Mouse (Mus musculus): Measurements from ENCODE around the gene Cped1. TPM values are rescaled to one million over a fixed set of nuclear protein-coding genes. Genes with fewer than 3 reads are reported as not detected.

The Cped1 gene
- polyA plus RNA-seq, 1 experiment, result 0.79 TPM

- H3K79me2 ChIP-seq (ENCODE audit: control insufficient read depth, insufficient read depth), result no peaks in the 10 kb centered on the region
- no peak overlapping the region for H3K4me3 ChIP-seq
- H3K27me3 ChIP-seq (ENCODE audit: control insufficient read depth, insufficient read depth, insufficient read length), result no peaks in the 10 kb centered on the region
- no peak overlapping the region for H3K4me2 ChIP-seq (ENCODE audit: low read depth)
- no peaks in the 10 kb centered on the region for H3K36me3 ChIP-seq (ENCODE audit: control insufficient read depth, insufficient read depth)
- no peak for TF ChIP-seq E2F4 (IDR thresholded peaks at IDR 0.05; ENCODE audit: insufficient read depth)
- TF ChIP-seq REST (IDR thresholded peaks at IDR 0.05; ENCODE audit: insufficient read depth, insufficient read length), result no peak
- no peak for TF ChIP-seq MAX (IDR thresholded peaks at IDR 0.05; ENCODE audit: low read depth)
- no peak for TF ChIP-seq CEBPB (IDR thresholded peaks at IDR 0.05; ENCODE audit: insufficient read depth, poor library complexity, severe bottlenecking)
- TF ChIP-seq POLR2AphosphoS2 (IDR thresholded peaks at IDR 0.05; ENCODE audit: insufficient read length, low read depth), result no peak
- no peak for TF ChIP-seq TCF12 (IDR thresholded peaks at IDR 0.05; ENCODE audit: insufficient read depth, poor library complexity, severe bottlenecking)
- TF ChIP-seq USF1 (IDR thresholded peaks at IDR 0.05; ENCODE audit: low read depth), result no peak
- no peak for TF ChIP-seq SRF (IDR thresholded peaks at IDR 0.05; ENCODE audit: control insufficient read depth, insufficient read length, low read depth)
- no peak for TF ChIP-seq TCF3 (IDR thresholded peaks at IDR 0.05; ENCODE audit: insufficient read length, low read depth)
- TF ChIP-seq MYOD1 (IDR thresholded peaks at IDR 0.05; ENCODE audit: control insufficient read depth in 1 of 3, insufficient read length in 2 of 3, low read depth in 2 of 3), result no peak
- no peak for TF ChIP-seq MYOG (IDR thresholded peaks at IDR 0.05; ENCODE audit: control insufficient read depth in 1 of 3, insufficient read depth in 1 of 3, insufficient read length in 2 of 3, low read depth in 2 of 3)
- TF ChIP-seq POLR2A (IDR thresholded peaks at IDR 0.05; ENCODE audit: insufficient read length, low read depth), result no peak
- H3ac ChIP-seq (ENCODE audit: control insufficient read depth, insufficient read length), result no peak overlapping the region
Observed at GRCm38 (mm10) chr6:22020696-22021095, 35.0 kb downstream of the Cped1 start.

- TF ChIP-seq USF1 (IDR thresholded peaks at IDR 0.05; ENCODE audit: low read depth) (no peak), MAX (IDR thresholded peaks at IDR 0.05; ENCODE audit: low read depth) (no peak)
- H3K36me3 ChIP-seq (ENCODE audit: control insufficient read depth, insufficient read depth), result no peaks in the 10 kb centered on the region
- no peaks in the 10 kb centered on the region for H3K79me2 ChIP-seq (ENCODE audit: control insufficient read depth, insufficient read depth)
- H3K27me3 ChIP-seq (ENCODE audit: control insufficient read depth, insufficient read depth, insufficient read length), result no peaks in the 10 kb centered on the region
- H3ac ChIP-seq (ENCODE audit: control insufficient read depth, insufficient read length), result no peak overlapping the region
- no peak overlapping the region for H3K4me3 ChIP-seq
- no peak overlapping the region for H3K4me2 ChIP-seq (ENCODE audit: low read depth)
Observed at GRCm38 (mm10) chr6:22021315-22021714, 35.6 kb downstream of the Cped1 start.

GRCm38 (mm10) chr6:22024168-22024567 lies 38.5 kb downstream of the Cped1 start:
- Histone ChIP-seq H3K4me2 (ENCODE audit: low read depth) (no peak overlapping the region), H3K79me2 (ENCODE audit: control insufficient read depth, insufficient read depth) (no peaks in the 10 kb centered on the region), H3K36me3 (ENCODE audit: control insufficient read depth, insufficient read depth) (no peaks in the 10 kb centered on the region), H3K4me3 (no peak overlapping the region), H3ac (ENCODE audit: control insufficient read depth, insufficient read length) (no peak overlapping the region), H3K27me3 (ENCODE audit: control insufficient read depth, insufficient read depth, insufficient read length) (no peaks in the 10 kb centered on the region)
- TF ChIP-seq USF1 (IDR thresholded peaks at IDR 0.05; ENCODE audit: low read depth), result no peak
- TF ChIP-seq TCF12 (IDR thresholded peaks at IDR 0.05; ENCODE audit: insufficient read depth, poor library complexity, severe bottlenecking), result no peak
- no peak for TF ChIP-seq MYOG (IDR thresholded peaks at IDR 0.05; ENCODE audit: control insufficient read depth in 1 of 3, insufficient read depth in 1 of 3, insufficient read length in 2 of 3, low read depth in 2 of 3)
- TF ChIP-seq POLR2AphosphoS2 (IDR thresholded peaks at IDR 0.05; ENCODE audit: insufficient read length, low read depth), result no peak
- no peak for TF ChIP-seq SRF (IDR thresholded peaks at IDR 0.05; ENCODE audit: control insufficient read depth, insufficient read length, low read depth)
- no peak for TF ChIP-seq REST (IDR thresholded peaks at IDR 0.05; ENCODE audit: insufficient read depth, insufficient read length)
- TF ChIP-seq CEBPB (IDR thresholded peaks at IDR 0.05; ENCODE audit: insufficient read depth, poor library complexity, severe bottlenecking), result no peak
- TF ChIP-seq POLR2A (IDR thresholded peaks at IDR 0.05; ENCODE audit: insufficient read length, low read depth), result no peak
- no peak for TF ChIP-seq E2F4 (IDR thresholded peaks at IDR 0.05; ENCODE audit: insufficient read depth)
- no peak for TF ChIP-seq MYOD1 (IDR thresholded peaks at IDR 0.05; ENCODE audit: control insufficient read depth in 1 of 3, insufficient read length in 2 of 3, low read depth in 2 of 3)
- no peak for TF ChIP-seq TCF3 (IDR thresholded peaks at IDR 0.05; ENCODE audit: insufficient read length, low read depth)
- TF ChIP-seq MAX (IDR thresholded peaks at IDR 0.05; ENCODE audit: low read depth), result no peak

GRCm38 (mm10) chr6:22025584-22026357 lies 40.1 kb downstream of the Cped1 start:
- Histone ChIP-seq H3K79me2 (ENCODE audit: control insufficient read depth, insufficient read depth) (no peaks in the 10 kb centered on the region), H3K4me3 (no peak overlapping the region), H3ac (ENCODE audit: control insufficient read depth, insufficient read length) (no peak overlapping the region), H3K27me3 (ENCODE audit: control insufficient read depth, insufficient read depth, insufficient read length) (no peaks in the 10 kb centered on the region), H3K4me2 (ENCODE audit: low read depth) (no peak overlapping the region), H3K36me3 (ENCODE audit: control insufficient read depth, insufficient read depth) (no peaks in the 10 kb centered on the region)
- no peak for TF ChIP-seq MYOD1 (IDR thresholded peaks at IDR 0.05; ENCODE audit: control insufficient read depth in 1 of 3, insufficient read length in 2 of 3, low read depth in 2 of 3)
- TF ChIP-seq POLR2A (IDR thresholded peaks at IDR 0.05; ENCODE audit: insufficient read length, low read depth), result no peak
- TF ChIP-seq SRF (IDR thresholded peaks at IDR 0.05; ENCODE audit: control insufficient read depth, insufficient read length, low read depth), result no peak
- TF ChIP-seq MYOG (IDR thresholded peaks at IDR 0.05; ENCODE audit: control insufficient read depth in 1 of 3, insufficient read depth in 1 of 3, insufficient read length in 2 of 3, low read depth in 2 of 3), result no peak
- TF ChIP-seq REST (IDR thresholded peaks at IDR 0.05; ENCODE audit: insufficient read depth, insufficient read length), result no peak
- no peak for TF ChIP-seq TCF12 (IDR thresholded peaks at IDR 0.05; ENCODE audit: insufficient read depth, poor library complexity, severe bottlenecking)
- no peak for TF ChIP-seq E2F4 (IDR thresholded peaks at IDR 0.05; ENCODE audit: insufficient read depth)
- no peak for TF ChIP-seq POLR2AphosphoS2 (IDR thresholded peaks at IDR 0.05; ENCODE audit: insufficient read length, low read depth)
- no peak for TF ChIP-seq USF1 (IDR thresholded peaks at IDR 0.05; ENCODE audit: low read depth)
- TF ChIP-seq CEBPB (IDR thresholded peaks at IDR 0.05; ENCODE audit: insufficient read depth, poor library complexity, severe bottlenecking), result no peak
- no peak for TF ChIP-seq MAX (IDR thresholded peaks at IDR 0.05; ENCODE audit: low read depth)
- TF ChIP-seq TCF3 (IDR thresholded peaks at IDR 0.05; ENCODE audit: insufficient read length, low read depth), result no peak

- H3K79me2 ChIP-seq (ENCODE audit: control insufficient read depth, insufficient read depth), result no peaks in the 10 kb centered on the region
- no peak overlapping the region for H3K4me3 ChIP-seq
- no peak for TF ChIP-seq E2F4 (IDR thresholded peaks at IDR 0.05; ENCODE audit: insufficient read depth)
- no peak overlapping the region for H3K4me2 ChIP-seq (ENCODE audit: low read depth)
- no peaks in the 10 kb centered on the region for H3K27me3 ChIP-seq (ENCODE audit: control insufficient read depth, insufficient read depth, insufficient read length)
- no peak overlapping the region for H3ac ChIP-seq (ENCODE audit: control insufficient read depth, insufficient read length)
- no peaks in the 10 kb centered on the region for H3K36me3 ChIP-seq (ENCODE audit: control insufficient read depth, insufficient read depth)
Observed at GRCm38 (mm10) chr6:22026358-22026673, 40.6 kb downstream of the Cped1 start.
